Mouse (Mus musculus) layer of hippocampus, postnatal 14 days (tissue): ENCODE data around the gene Myg1. TPM values are rescaled to one million over a fixed set of nuclear protein-coding genes. Genes with fewer than 3 reads are reported as not detected.
"Not testable (repeated sequence)": the region's sequence is repeated elsewhere in the genome, so short reads cannot be mapped to it uniquely, and the experiment has no call there.

Experiments
- DNase-seq, 2 experiments: peaks; one replicate each; pipeline ENCODE4 v3.0.0; 2021 to 2022; ENCODE audit warnings: low spot score in 2 of 2, mixed read lengths in 1 of 2
- long read RNA-seq, 2 experiments: library from polyadenylated mRNA; stranded (forward); transcript quantifications; one replicate each; pipeline ENCODE4 v2.0.0; 2021
- total RNA-seq, 2 experiments: library from RNA; stranded (reverse); gene quantifications; 2 replicates each; pipeline ENCODE4 v1.2.3; 2021

Gene Myg1
- 10 to 100 TPM; 51.8 to 61.3 TPM for total RNA-seq
- long read RNA-seq, experiment 1, transcript Myg1-202 (7 exons, 1,480 nt) = major isoform, 16 of 25 reads
- long read RNA-seq, experiment 1, partial matches to known transcripts = 7 of 25 reads
- long read RNA-seq, experiment 1, other reads (novel, unspliced or antisense) = 0 of 25 reads
- long read RNA-seq, experiment 2, transcript Myg1-202 (7 exons, 1,480 nt) = major isoform, 26 of 36 reads
- long read RNA-seq, experiment 2, partial matches to known transcripts = 8 of 36 reads
- long read RNA-seq, experiment 2, other reads (novel, unspliced or antisense) = 1 of 36 reads

DNA sequence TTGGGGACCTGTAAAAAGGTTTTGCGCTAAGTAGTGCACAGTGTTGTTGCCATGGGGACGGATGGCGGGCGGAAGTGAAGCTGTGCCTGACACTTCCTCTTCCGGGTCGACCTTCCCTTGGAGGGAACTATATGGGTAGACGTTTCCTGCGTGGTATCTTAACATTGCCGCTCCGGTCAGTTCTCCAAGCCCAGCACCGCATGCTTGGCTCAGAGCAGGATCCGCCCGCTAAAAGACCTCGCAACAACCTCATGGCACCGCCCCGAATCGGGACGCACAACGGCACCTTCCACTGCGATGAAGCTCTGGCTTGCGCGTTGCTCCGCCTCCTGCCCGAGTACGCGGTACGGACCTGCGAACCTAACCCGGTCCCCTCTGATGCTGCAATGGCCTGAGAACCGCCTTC, at the start of gene Myg1:
Gene Myg1 (plus strand): TSS at position 100 of the 406 bp plus-strand sequence.
- DNase-seq = peak; percentile 80 to 85

DNA sequence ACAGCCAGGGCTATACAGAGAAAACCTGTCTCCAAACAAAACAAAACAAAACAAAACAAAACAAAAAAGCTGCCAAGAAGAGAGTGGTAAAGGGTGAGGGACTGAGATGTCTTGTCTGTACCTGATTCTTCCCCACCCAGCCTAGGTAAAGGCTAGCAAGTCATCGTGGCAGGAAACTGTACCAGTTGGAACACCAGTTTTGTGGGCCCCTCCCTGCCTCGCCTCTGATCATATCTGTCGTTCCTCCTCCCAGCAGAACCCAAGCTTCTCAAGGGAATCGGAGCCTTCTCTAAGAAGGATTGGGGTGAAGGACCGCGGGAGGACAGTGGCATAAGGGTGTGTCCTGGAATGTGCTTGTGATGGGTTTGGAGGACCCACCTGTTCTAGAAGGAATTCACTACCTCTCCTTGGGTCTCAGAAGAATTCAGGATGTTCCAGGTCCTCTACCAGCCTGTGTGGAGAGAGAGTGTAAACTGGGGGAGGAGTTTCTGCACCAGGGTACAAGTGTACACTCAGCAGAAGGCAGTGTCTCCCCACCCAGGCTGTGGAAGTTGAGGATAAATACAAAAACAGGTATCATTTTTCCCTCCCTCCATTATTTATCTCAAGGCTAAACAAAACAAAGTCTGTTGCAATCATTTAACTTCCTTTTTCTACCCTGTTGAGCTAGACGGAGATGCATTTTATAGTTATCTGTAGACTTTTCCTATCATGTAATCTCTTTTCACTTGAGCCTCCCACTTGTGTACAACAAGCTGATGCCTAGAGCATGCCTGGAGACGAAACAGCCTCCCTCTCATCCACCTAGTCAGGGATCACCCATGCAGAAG, 48.8 kb upstream of the Myg1 start:
- DNase-seq = no peak

DNA sequence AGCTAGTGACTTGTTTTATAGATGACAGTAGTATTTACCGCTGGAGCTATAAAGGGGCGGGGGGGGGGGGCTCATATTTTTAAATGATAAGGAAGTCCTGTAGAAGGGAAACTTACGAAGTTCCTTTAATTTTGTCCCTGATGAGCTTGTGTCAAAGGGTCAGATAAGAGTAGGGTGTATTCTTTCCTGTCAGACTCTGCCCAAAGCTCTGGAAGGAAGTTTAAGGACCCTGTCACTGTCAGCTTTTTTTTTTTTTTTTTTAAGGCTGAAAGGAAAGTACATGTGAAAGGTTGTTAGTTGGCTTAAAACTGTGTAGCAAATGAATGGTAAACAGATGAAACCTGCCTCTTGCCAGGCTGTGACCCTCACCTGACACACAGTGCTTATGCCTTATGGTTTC, 47.9 kb upstream of the Myg1 start:
- DNase-seq = no peak

DNA sequence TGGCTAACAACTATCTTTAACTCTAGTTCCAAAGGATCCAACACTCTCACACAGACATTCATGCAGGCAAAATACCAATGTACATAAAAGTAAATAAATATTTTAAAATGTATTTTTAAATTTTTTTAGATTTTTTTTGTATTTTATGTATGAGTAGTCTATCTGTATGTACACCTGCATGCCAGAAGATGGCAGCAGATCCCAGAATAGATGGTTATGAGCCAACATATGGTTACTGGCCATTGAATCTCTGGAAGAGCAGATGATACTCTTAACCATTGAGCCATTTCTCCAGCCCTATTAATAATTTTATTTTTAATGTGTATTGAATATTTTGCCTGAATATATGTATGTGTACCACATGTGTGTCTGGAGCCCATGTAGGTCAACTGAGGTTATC, 44.1 kb upstream of the Myg1 start:
- no peak for DNase-seq

DNA sequence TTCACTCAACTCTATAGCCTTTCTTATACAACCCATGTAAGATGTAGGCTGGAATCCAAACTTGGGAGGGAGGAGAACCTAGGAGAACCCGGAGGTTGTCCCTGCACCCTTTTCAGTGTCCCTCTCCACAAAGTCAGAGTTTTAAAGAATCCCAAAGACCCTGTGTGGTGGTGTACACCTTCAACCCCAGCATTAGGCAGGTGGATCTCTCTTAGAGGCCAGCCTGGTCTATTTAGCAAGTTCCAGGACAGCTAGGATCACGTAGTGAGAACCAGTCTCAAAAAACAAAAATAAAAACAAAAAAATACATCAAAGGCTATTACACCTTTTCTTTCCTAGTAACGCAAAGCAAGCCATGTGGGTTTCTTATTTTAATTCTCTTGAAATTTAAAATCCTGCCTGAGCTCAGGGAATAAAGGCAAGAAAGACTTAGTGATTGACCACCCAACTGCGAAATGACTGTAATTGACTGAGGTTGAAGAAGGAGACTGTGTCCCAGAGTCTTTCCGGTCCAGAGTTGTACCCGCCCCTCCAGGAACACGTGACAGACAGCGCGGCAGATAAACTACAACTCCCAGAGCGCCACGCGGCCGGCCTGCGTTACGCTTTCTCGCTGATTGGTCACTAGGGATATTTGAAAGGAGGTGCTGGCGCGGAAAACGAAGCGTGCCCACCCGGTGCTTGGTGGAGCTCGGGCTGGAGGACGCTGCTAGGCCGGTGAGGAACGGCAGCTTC, 35.7 kb upstream of the Myg1 start, which contains the start of gene Espl1:
Gene Espl1 (plus strand): TSS at position 634 of the 735 bp plus-strand sequence.
- peak; percentile 88 to 94 for DNase-seq

DNA sequence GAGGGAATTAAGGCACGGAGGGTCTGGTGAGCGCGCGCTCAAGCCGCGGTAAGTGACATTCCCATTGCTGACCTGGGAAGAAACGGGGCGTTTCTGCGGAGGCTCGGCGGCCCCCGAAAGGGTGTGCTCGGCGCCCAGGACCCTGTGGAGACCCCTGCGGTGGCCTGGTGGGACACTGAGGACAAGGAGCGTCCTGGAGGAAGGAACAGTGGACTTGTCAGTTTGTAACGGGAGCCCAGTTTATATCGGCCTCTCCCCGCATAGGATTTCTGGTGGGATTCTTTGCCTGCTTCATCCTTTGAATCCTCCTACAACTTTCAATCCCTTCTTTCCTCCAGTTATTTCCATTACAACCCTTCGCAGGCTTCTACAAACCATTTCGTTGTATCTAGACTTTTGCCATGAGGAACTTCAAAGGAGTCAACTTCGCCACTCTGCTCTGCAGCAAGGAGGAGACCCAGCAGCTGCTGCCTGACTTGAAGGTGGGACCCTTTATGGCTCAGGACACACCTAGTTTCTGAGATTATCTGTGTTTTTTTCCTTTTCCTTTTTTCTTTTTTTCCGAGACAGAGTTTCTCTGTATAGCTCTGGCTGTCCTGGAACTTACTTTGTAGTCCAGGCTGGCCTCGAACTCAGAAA, 35.0 kb upstream of the Myg1 start:
- DNase-seq = no peak

DNA sequence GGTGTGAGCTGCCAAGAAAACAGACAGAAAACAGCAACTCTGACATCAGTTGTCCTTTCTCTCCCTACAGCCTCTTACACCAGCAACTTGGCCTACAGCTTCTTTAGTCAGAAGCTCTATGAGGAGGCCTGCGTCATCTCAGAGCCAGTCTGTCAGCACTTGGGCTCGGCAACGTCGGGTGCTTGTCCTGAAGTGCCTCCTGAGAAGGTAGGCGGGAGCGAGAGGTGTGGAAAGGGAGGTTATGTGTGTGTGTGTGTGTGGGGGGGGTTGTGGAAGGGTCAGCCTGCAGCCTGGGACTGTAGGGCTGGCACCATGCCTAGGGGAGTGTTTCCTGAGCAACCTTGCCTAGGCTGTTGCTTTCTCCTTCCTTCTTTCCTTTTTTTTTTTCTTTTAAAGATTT, 29.0 kb upstream of the Myg1 start:
- DNase-seq = no peak

DNA sequence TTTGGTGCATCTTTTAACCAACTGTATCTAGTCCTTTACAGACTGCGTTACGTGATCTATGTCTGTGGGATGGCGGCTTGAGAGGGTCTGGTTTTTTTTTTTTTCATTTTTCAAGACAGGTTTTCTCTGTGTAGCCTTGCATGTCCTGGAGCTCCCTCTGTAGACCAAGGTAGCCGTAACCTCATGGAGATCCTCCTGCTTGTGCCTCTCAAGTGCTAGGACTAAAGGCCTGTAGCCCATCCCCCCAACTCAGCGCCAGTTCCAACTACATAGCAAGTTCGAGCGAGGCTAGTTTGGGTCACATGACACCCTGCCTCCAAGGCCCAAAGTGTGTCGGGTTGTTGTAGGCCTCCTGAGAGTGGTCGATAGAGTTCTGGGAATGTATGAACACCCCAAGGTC, 22.8 kb upstream of the Myg1 start:
- no peak for DNase-seq

DNA sequence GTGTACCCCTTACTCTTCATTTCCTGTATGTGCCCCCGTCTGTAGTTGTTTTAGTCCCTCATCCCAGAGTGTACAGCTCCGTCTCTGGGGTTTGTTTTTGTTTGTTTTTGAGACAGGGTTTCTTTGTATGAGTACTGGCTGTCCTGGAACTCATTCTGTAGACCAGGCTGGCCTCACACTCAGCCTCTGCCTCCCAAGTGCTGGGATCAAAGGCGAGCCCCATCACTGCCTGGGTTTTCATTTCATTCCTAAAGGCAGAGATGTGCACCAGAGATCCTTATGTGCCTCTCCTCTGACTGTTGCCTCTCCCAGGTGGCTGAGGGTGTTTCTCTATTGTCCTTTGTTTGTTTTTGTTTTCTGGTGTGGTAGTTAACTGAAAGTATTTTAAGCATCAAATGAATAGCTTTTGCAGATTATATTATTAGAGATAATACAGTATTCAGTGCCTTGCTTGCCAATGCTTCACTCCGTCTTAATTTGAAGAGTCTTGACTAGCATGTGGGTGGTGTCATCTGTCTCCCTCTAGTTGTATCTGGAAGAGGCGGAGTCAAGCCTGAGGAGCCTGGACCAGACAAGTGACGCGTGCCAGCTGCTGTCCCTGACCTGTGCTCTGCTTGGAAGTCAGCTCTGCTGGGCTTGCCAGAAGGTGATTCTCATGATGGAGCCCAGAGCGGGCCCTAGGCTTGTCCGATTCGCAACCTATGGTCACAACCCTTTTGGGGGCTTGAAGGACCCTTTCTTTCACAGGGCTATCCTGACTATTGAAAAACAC, 21.2 kb upstream of the Myg1 start:
- DNase-seq = no peak

DNA sequence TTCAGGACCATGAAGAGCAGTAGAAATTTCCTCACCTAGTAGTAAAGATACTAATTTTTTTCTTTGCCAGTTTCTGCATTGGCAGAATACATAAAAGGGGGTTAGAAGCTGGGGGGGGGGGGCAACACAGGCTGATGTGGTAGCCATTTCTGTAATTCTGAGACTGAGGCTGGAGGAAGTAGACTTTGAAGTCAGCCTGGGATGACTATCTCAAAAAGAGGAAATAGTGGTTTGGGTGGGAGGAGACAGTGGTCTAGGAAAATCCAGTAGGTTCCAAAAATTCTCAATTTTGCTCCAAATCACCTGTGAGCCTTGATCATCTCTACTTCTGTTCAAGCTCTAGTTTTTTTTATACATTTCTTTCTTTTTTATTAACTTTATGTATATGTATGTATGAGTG, 20.0 kb upstream of the Myg1 start:
- DNase-seq = no peak

DNA sequence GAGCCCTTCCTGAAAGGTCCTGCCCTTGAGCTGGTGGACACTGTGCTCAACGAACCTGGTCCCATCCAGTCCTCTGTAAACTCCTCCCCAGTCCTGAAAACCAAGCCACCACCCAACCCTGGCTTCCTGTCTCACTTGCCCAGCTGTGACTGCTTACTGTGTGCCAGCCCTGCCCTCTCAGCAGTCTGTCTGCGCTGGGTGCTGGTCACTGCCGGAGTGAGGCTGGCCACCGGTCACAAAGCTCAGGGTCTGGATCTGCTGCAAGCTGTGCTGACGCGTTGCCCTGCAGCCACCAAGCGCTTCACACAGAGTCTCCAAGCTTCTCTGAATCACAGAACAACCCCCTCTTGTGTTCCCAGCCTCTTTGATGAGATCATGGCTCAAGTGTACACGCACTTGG, 16.2 kb upstream of the Myg1 start:
- DNase-seq = peak in 1 of 2 experiments; percentile 40

DNA sequence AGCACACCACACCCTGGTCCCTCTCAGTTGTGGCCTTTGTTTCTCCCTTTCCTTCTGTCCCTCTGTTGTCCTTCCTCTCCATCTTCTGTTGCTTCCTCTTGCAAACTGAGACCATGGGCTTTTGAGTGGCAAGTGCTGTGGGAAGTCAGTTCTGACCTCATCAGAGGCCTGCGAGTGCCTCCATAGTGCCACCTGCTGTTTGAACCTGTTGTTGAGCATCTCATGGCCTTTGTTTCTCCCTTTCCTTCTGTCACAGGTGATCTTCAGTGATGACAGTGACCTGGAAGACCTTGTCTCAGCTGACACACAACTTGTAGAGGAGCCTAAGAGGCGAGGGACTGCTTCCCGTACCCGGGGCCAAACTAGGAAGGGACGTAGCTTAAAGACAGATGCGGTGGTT, 15.2 kb upstream of the Myg1 start:
- DNase-seq = peak; percentile 46 to 62

DNA sequence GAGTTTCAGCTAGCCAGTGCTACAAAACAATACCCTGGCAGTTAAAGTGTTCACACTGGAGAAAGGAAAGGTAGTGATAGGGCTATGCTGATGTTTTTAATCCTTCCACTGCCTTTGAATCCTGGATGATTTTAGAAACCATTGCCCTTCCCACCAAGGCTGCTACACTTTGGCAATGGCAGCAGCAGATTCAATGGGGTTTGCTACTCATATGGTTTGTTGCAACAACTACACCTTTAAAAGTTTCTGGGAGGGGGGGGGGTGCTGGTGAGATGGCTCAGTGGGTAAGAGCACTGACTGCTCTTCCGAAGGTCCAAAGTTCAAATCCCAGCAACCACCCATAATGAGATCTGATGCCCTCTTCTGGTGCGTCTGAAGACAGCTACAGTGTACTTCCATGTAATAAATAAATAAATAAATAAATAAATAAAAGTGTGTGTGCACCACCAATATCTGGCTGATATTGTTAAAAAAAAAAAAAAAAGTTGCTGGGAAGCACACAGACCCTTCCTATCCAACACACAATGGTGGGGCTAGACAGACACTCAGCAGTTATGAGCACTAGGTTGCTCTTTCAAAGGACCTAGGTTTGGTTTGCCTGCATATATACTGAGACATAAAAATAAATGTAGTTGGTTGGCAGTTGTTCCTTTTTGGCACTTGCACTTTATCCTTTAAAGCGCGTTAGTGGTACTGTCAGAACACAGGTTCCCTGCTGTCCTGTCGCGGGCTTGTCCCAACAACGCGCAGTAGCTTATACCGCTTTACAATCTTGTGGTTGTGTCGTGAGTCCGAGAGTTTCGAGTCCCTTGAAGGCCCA, 6.6 kb upstream of the Myg1 start:
- no peak for DNase-seq

DNA sequence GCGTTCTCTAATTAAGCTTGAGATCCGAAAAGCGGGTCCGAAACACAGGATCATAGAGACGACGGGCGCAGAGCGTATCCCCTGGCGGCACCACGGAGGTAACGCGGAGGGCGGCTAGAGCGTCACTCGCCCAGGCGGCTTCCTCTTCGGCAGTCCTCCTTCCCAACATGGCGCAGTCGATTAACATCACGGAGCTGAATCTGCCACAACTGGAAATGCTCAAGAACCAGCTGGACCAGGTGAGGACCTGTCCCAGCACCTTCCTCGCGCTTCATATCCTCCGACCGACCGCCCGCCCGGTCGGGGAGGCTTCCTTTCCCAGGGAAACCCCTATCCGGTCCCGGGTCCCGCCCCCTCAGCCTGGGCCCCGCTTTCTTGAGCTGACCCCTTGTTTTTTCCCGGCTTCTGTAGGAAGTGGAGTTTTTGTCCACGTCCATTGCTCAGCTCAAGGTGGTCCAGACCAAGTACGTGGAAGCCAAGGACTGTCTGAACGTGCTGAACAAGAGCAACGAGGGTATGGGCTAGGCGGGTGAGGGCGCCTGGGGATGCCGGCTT, 5.4 kb upstream of the Myg1 start, which contains the start of gene Pfdn5:
Gene Pfdn5 (plus strand): TSS at position 95 of the 555 bp plus-strand sequence.
- DNase-seq = peak; percentile 84 to 88

DNA sequence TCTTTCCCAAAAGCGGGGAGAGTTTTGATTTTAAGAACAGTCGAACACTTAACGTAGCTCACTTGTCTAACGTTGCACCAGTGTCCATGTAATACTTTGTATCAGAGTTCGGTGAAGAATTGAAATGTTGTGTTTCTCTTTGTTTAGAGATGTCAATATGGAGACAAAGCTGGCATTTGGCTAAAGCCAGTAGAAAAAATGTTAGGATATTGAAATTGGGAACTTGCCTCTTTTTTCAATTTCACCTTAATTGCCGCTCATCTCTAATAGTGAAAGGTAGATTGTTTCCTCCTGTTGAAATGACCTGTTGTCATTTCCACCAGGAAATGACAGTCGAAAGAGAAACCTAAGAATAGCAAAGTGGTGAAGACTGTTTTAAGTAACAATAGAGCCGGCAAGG, 4.6 kb upstream of the Myg1 start:
- no peak for DNase-seq

DNA sequence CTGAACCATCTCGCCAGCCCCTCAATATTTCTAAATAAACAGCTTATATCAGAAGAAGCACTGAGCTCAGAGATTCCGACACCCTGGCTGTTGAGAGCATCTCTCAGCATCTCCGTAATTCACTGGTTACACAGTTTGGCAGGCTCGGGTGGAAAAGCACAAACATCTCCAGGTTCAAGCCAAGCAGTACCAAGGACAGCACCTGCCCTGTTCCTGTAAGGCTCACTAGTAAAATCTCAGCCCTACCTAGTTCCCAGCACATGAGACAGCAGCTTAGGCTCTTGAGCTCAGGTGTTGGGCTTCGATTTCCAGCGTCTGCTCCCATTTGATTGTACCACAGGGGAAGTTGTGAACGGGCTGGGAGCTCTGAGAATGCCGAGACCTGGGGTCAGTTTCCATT, 3.7 kb downstream of the Myg1 start:
- no peak for DNase-seq

DNA sequence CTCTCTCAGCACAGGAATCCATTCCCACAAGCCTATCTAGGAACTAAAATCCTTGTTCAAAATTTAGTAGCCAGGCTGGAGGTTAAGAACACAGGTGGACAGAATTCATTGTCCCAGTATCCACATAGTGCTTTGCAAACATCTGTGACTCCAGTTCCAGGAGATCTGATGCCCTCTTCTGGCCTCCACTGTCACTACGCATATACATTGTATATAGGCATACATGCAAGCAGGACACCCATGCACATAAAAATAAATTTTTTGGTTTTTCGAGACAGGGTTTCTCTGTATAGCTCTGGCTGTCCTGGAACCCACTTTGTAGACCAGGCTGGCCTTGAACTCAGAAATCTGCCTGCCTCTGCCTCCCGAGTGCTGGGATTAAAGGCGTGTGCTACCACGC, 4.4 kb downstream of the Myg1 start:
- DNase-seq = not testable (repeated sequence)

DNA sequence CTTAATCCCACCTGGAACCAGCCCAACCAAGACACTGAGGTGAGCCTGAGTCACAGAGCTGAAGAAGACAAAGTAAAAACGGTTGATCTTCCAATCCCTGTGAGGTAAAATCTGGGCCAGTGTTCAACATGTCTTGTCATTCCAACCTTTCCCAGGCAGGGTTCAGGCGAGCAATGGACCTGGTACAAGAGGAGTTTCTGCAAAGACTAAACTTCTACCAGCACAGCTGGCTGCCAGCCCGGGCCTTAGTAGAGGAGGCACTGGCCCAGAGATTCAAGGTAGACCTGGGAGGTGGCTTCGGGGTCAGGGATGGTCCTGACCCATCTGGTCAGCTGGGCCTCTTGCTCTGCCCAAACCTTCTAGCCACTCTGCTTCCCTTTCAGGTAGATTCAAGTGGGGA, 5.4 kb downstream of the Myg1 start:
- no peak for DNase-seq

DNA sequence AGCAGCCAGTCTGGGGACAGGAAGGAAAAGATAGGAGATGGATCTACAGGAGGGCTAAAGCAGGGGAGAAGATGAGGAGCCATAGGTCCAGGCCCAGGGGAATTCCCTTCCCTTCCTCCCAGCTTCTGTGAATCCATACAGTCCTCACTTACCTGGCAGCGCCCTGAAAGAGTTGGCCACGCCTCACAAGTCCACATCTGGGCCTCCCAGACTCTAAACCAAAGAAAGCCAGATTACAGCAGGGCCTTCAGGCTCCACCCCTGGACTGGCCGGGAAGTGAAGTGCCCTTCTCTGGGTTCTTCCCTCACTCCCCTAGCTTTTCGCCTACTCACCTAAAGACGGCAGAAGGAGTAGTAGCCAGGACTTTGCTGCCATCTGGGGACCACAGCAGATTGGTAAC, 8.1 kb downstream of the Myg1 start:
- no peak for DNase-seq
